Mouse (Mus musculus): Measurements from ENCODE around the gene Adck2. TPM values are rescaled to one million over a fixed set of nuclear protein-coding genes. Genes with fewer than 3 reads are reported as not detected.

The Adck2 gene
- polyA plus RNA-seq, 1 experiment = 22.7 TPM

DNA sequence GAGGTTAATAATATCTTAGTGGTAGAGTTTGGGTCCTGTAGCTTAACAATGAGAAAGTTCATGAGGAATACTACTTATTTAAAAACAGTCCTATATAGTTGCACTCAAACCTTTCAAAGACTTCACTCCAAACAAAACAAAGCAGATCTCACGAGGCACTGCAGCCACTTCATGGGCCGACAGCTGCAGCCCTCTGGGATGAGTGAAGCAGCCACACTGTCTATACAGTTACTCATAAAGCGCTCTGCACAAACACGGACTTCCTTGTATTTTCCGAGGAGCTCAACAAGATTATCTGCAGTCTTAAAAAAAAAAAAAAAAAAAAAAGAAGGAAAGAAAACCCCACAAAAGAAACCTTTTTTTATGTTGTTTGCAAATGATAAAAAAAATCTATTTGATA is 33.7 kb downstream of the Adck2 start:
- DNase-seq (ENCODE audit: extremely low spot score in 1 of 2, low spot score in 1 of 2) = no peak

- no peak for DNase-seq (ENCODE audit: extremely low spot score in 1 of 2, low spot score in 1 of 2)
Measured at GRCm38 (mm10) chr6:39610207-39610606, 36.5 kb downstream of the Adck2 start.

DNA sequence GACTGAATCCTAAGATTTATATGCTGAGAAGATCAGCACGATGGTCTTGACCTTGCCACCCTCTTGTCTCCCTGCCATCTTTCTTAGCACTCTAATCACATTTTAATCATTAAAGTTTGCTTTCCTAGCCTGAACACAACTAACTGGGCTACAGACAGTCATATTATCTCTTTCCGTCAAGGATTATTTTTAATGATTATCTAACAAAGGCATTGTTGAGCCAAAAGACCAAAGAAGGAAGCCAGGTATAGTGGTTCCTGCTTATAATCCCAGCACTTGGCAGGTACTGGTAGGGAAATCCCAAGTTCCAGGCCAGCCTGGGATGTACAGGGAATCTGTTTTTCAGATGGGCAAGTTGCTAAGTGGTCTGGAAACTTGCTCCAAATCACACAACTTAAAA is 37.6 kb downstream of the Adck2 start:
- DNase-seq (ENCODE audit: extremely low spot score in 1 of 2, low spot score in 1 of 2) = no peak

Other genes starting within 250 kb of the Adck2 start
- 30.6 and 34.8 TPM in 2 replicates for gene Slc37a3, start 196.2 kb upstream of the Adck2 start, polyA plus RNA-seq (2012; rRNA removed)
- gene Rab19, start 192.7 kb upstream of the Adck2 start, polyA plus RNA-seq (2012; rRNA removed) = 0.22 and 0.27 TPM in 2 replicates
- gene Mkrn1, start 153.4 kb upstream of the Adck2 start, polyA plus RNA-seq (2012; rRNA removed) = 102 and 108 TPM in 2 replicates
- gene Dennd2a, start 16.0 kb upstream of the Adck2 start, polyA plus RNA-seq (2012; rRNA removed) = 21.6 and 24.8 TPM in 2 replicates
- 0.76 and 2.2 TPM in 2 replicates for gene Gm42420, start 11.9 kb downstream of the Adck2 start, polyA plus RNA-seq (2012; rRNA removed)
- gene Ndufb2, start 18.7 kb downstream of the Adck2 start, polyA plus RNA-seq (2012; rRNA removed) = 232 and 247 TPM in 2 replicates
- gene Braf, start 151.6 kb downstream of the Adck2 start, polyA plus RNA-seq (2012; rRNA removed) = 36.9 and 38.2 TPM in 2 replicates
- 295 and 302 TPM in 2 replicates for gene Mrps33, start 237.1 kb downstream of the Adck2 start, polyA plus RNA-seq (2012; rRNA removed)